Mouse (Mus musculus): ENCODE results near the gene Atp7a. TPM values are rescaled to one million over a fixed set of nuclear protein-coding genes. Genes with fewer than 3 reads are reported as not detected.
"Not testable (repeated sequence)": the region's sequence is repeated elsewhere in the genome, so short reads cannot be mapped to it uniquely, and the experiment has no call there.

The Atp7a gene
- 25.3 and 28.0 TPM in 2 replicates for polyA plus RNA-seq (2014; fragmentation: Nextera tagmentation; extraction: Ambion mirVana)

DNA sequence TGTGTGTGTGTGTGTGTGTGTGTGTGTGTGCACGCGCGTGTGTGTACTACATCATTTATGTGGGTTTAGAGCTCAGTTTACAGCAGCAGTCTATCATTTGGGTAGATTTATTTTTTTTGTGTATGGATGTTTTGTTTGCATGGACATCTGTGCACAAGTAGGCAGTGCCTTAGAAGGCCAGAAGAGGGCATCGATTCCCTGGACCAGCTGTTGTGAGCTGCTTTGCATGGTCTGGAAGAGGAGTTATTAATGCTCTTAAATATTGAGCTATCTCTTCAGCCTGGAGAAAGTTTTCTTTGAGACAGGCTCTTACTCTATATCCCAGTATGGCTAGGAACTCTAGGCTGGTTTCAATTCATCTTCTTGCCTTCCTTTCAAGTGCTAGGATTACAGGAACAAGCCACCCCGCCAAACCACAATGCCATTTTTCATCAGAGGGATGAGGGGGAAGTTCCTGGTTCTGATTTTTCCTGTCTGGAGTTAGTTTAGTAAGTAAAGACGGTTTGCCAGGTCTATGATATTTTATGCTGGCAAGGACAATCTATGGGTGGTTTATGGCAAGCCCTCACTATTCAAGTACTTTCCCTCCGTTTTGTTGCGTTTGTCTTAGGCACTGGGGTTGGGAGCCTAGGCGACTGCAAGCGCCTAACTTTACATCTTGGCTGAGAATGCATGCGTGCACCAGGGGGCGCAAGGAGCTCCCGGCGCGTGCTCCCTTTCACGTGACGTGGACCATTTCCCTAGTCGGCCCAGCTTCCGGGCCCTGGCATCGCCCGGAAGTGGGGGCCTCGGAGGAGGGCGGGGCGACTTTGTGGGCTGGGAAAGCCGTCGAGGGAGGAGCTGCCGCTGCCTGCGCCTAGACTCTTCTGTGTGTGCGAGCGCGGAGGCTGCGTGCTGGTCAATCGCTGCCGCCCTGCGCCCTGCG, at the start of gene Atp7a:
Gene Atp7a, plus strand, starts transcription at position 859 of the 925 bp plus-strand sequence.
- H3K4me3 ChIP-seq (ENCODE audit: low read depth, low read length) = peak within 1 kb of the TSS; percentile 40
- peak; percentile 97 for ATAC-seq (ENCODE audit: low FRiP score)
- peak; percentile 89 for DNase-seq (ENCODE audit: low spot score)
- no peaks in the 10 kb centered on the region for H3K27me3 ChIP-seq (ENCODE audit: control insufficient read depth, insufficient read depth, low read length)
- no peaks in the 10 kb centered on the region for H3K36me3 ChIP-seq (ENCODE audit: control insufficient read depth, insufficient read depth, low read length)
- peak within 1 kb of the TSS; percentile 58 for H3K9ac ChIP-seq (ENCODE audit: low read depth, low read length)
- peak within 1 kb of the TSS; percentile 54; the same call in 1 of the 2 replicates for H3K27ac ChIP-seq (ENCODE audit: low read depth, low read length)
- H3K4me2 ChIP-seq (replicated peaks; ENCODE audit: low read depth, low read length) = peak within 1 kb of the TSS; percentile 25
- no peaks in the 10 kb centered on the region for H3K9me3 ChIP-seq (ENCODE audit: control insufficient read depth, low read length)
- no peaks in the 10 kb centered on the region for H3K4me1 ChIP-seq (replicated peaks; ENCODE audit: control insufficient read depth, insufficient read depth, low read length)
- WGBS = 19% methylated on average over 35 of the region's 36 CpGs

DNA sequence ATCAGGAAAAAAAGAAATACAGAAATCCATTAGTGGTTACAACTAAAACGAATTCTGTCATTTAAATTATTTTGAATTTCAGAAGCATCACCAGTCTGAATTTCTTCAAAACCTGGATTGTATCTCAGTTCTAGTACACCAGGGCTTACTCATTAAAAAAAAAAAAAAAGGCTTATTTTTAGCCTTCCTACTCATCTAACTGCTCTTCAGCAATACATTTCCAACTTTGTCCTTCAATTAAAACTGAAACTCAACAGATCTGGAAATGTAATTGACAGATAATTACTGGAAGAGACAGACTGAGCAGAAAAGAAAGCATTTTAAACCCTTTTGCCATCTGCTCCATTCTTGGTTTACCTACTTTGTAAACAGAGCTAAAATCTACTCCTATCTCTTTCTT, 25.5 kb upstream of the Atp7a start:
- 71% methylated on average over 1 of the region's 1 CpGs for WGBS
- Histone ChIP-seq H3K4me2 (replicated peaks; ENCODE audit: low read depth, low read length) (no peak overlapping the region), H3K27ac (ENCODE audit: low read depth, low read length) (no peak overlapping the region), H3K36me3 (ENCODE audit: control insufficient read depth, insufficient read depth, low read length) (no peaks in the 10 kb centered on the region), H3K4me1 (replicated peaks; ENCODE audit: control insufficient read depth, insufficient read depth, low read length) (no peaks in the 10 kb centered on the region), H3K9me3 (ENCODE audit: control insufficient read depth, low read length) (no peaks in the 10 kb centered on the region), H3K27me3 (ENCODE audit: control insufficient read depth, insufficient read depth, low read length) (no peaks in the 10 kb centered on the region), H3K9ac (ENCODE audit: low read depth, low read length) (no peak overlapping the region), H3K4me3 (ENCODE audit: low read depth, low read length) (no peak overlapping the region)
- no peak for ATAC-seq (ENCODE audit: low FRiP score)
- no peak for DNase-seq (ENCODE audit: low spot score)

DNA sequence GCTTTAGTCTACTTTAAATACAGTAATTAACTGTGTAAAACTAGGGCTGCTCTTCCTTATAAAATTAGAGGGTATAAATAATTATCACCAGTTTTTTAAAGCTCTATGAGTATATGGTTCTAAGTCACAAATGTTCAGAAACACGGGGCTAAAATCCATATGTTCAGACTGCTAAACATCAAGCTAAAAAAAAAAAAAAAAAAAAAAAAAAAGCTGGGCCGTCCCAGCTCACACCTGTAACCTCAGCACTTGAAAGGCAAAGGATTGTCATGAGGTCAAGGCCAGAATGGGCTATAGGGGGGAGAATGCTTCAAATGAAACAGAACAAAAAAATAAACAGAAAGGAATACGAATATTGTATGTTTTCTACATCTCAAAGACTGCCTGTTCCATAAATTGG, 16.3 kb upstream of the Atp7a start:
- peak overlapping the region; percentile 35 for H3K4me2 ChIP-seq (replicated peaks; ENCODE audit: low read depth, low read length)
- H3K36me3 ChIP-seq (ENCODE audit: control insufficient read depth, insufficient read depth, low read length) = no peaks in the 10 kb centered on the region
- DNase-seq (ENCODE audit: low spot score) (no peak), ATAC-seq (ENCODE audit: low FRiP score) (no peak)
- H3K27me3 ChIP-seq (ENCODE audit: control insufficient read depth, insufficient read depth, low read length) = no peaks in the 10 kb centered on the region
- H3K4me3 ChIP-seq (ENCODE audit: low read depth, low read length) = peak overlapping the region; percentile 53
- no peak overlapping the region; the same call in 1 of the 2 replicates for H3K9ac ChIP-seq (ENCODE audit: low read depth, low read length)
- H3K4me1 ChIP-seq (replicated peaks; ENCODE audit: control insufficient read depth, insufficient read depth, low read length) = no peaks in the 10 kb centered on the region
- 22% methylated on average over 3 of the region's 3 CpGs for WGBS
- no peak overlapping the region for H3K27ac ChIP-seq (ENCODE audit: low read depth, low read length)
- H3K9me3 ChIP-seq (ENCODE audit: control insufficient read depth, low read length) = no peaks in the 10 kb centered on the region

- H3K9me3 ChIP-seq (ENCODE audit: control insufficient read depth, low read length) = no peaks in the 10 kb centered on the region
- H3K9ac ChIP-seq (ENCODE audit: low read depth, low read length) = peak within 1 kb of the TSS; percentile 42; the same call in 1 of the 2 replicates
- no peaks in the 10 kb centered on the region for H3K27me3 ChIP-seq (ENCODE audit: control insufficient read depth, insufficient read depth, low read length)
- H3K4me1 ChIP-seq (replicated peaks; ENCODE audit: control insufficient read depth, insufficient read depth, low read length) = no peaks in the 10 kb centered on the region
- ATAC-seq (ENCODE audit: low FRiP score) (peak; percentile 95), DNase-seq (ENCODE audit: low spot score) (peak; percentile 80)
- H3K36me3 ChIP-seq (ENCODE audit: control insufficient read depth, insufficient read depth, low read length) = no peaks in the 10 kb centered on the region
- H3K4me3 ChIP-seq (ENCODE audit: low read depth, low read length) = peak within 1 kb of the TSS; percentile 53
- H3K4me2 ChIP-seq (replicated peaks; ENCODE audit: low read depth, low read length) = peak within 1 kb of the TSS; percentile 35
- H3K27ac ChIP-seq (ENCODE audit: low read depth, low read length) = peak within 1 kb of the TSS; percentile 60
- 14% methylated on average over 43 of the region's 45 CpGs for WGBS
These were observed 15.5 kb upstream of the Atp7a start, which contains the start of gene Magt1 for GRCm38 (mm10) chrX:106011465-106012159. Magt1 (minus strand) TSS chrX:106011906.

- peak overlapping the region; percentile 8; the same call in 1 of the 2 replicates for H3K4me2 ChIP-seq (replicated peaks; ENCODE audit: low read depth, low read length)
- ATAC-seq (ENCODE audit: low FRiP score) = no peak
- 61% methylated on average over 3 of the region's 3 CpGs for WGBS
- H3K4me1 ChIP-seq (replicated peaks; ENCODE audit: control insufficient read depth, insufficient read depth, low read length) = no peaks in the 10 kb centered on the region
- H3K4me3 ChIP-seq (ENCODE audit: low read depth, low read length) = no peak overlapping the region; the same call in 1 of the 2 replicates
- no peaks in the 10 kb centered on the region for H3K9me3 ChIP-seq (ENCODE audit: control insufficient read depth, low read length)
- DNase-seq (ENCODE audit: low spot score) = no peak
- H3K9ac ChIP-seq (ENCODE audit: low read depth, low read length) = no peak overlapping the region
- no peak overlapping the region for H3K27ac ChIP-seq (ENCODE audit: low read depth, low read length)
- H3K27me3 ChIP-seq (ENCODE audit: control insufficient read depth, insufficient read depth, low read length) = no peaks in the 10 kb centered on the region
- no peaks in the 10 kb centered on the region for H3K36me3 ChIP-seq (ENCODE audit: control insufficient read depth, insufficient read depth, low read length)
These were observed 14.5 kb upstream of the Atp7a start for GRCm38 (mm10) chrX:106012559-106012958.

GRCm38 (mm10) chrX:106013217-106013616, 13.9 kb upstream of the Atp7a start:
- no peak for ATAC-seq (ENCODE audit: low FRiP score)
- Histone ChIP-seq H3K4me2 (replicated peaks; ENCODE audit: low read depth, low read length) (no peak overlapping the region), H3K9ac (ENCODE audit: low read depth, low read length) (no peak overlapping the region), H3K27me3 (ENCODE audit: control insufficient read depth, insufficient read depth, low read length) (no peaks in the 10 kb centered on the region), H3K27ac (ENCODE audit: low read depth, low read length) (no peak overlapping the region), H3K4me3 (ENCODE audit: low read depth, low read length) (no peak overlapping the region), H3K4me1 (replicated peaks; ENCODE audit: control insufficient read depth, insufficient read depth, low read length) (no peaks in the 10 kb centered on the region), H3K36me3 (ENCODE audit: control insufficient read depth, insufficient read depth, low read length) (no peaks in the 10 kb centered on the region), H3K9me3 (ENCODE audit: control insufficient read depth, low read length) (no peaks in the 10 kb centered on the region)
- WGBS = 32% methylated on average over 2 of the region's 2 CpGs
- peak; percentile 56 for DNase-seq (ENCODE audit: low spot score)

- not testable (repeated sequence) for H3K27me3 ChIP-seq (ENCODE audit: control insufficient read depth, insufficient read depth, low read length); H3K27ac ChIP-seq (ENCODE audit: low read depth, low read length); H3K9ac ChIP-seq (ENCODE audit: low read depth, low read length); H3K4me3 ChIP-seq (ENCODE audit: low read depth, low read length); ATAC-seq (ENCODE audit: low FRiP score); H3K36me3 ChIP-seq (ENCODE audit: control insufficient read depth, insufficient read depth, low read length); H3K9me3 ChIP-seq (ENCODE audit: control insufficient read depth, low read length); DNase-seq (ENCODE audit: low spot score); H3K4me1 ChIP-seq (replicated peaks; ENCODE audit: control insufficient read depth, insufficient read depth, low read length); H3K4me2 ChIP-seq (replicated peaks; ENCODE audit: low read depth, low read length)
- WGBS = 71% methylated on average over 2 of the region's 2 CpGs
These were observed 12.2 kb upstream of the Atp7a start for GRCm38 (mm10) chrX:106014741-106015377.

GRCm38 (mm10) chrX:106015571-106016322, 11.3 kb upstream of the Atp7a start, which contains the start of gene Cox7b:
Cox7b (plus strand) TSS chrX:106015700.
- 19% methylated on average over 26 of the region's 26 CpGs for WGBS
- Histone ChIP-seq H3K36me3 (ENCODE audit: control insufficient read depth, insufficient read depth, low read length) (no peaks in the 10 kb centered on the region), H3K27ac (ENCODE audit: low read depth, low read length) (peak within 1 kb of the TSS; percentile 62), H3K4me2 (replicated peaks; ENCODE audit: low read depth, low read length) (peak within 1 kb of the TSS; percentile 31), H3K9ac (ENCODE audit: low read depth, low read length) (peak within 1 kb of the TSS; percentile 60), H3K4me3 (ENCODE audit: low read depth, low read length) (peak within 1 kb of the TSS; percentile 49), H3K27me3 (ENCODE audit: control insufficient read depth, insufficient read depth, low read length) (no peaks in the 10 kb centered on the region), H3K4me1 (replicated peaks; ENCODE audit: control insufficient read depth, insufficient read depth, low read length) (no peaks in the 10 kb centered on the region), H3K9me3 (ENCODE audit: control insufficient read depth, low read length) (no peaks in the 10 kb centered on the region)
- DNase-seq (ENCODE audit: low spot score) = peak; percentile 82
- ATAC-seq (ENCODE audit: low FRiP score) = peak; percentile 43; the same call in 1 of the 2 replicates
